Mouse (Mus musculus): ENCODE measurements around the gene Cdk5r2.

GRCm38 (mm10) chr1:74856439-74856720 is 1.6 kb downstream of the Cdk5r2 start:
- TF ChIP-seq FLI1 (IDR thresholded peaks at IDR 0.05; ENCODE audit: low read length) (no peak), GATA1 (IDR thresholded peaks at IDR 0.05; ENCODE audit: borderline replicate concordance, low read length) (no peak)
